Mouse (Mus musculus) MEL (cell line): Measurements from ENCODE around the gene Nup93. TPM values are rescaled to one million over a fixed set of nuclear protein-coding genes. Genes with fewer than 3 reads are reported as not detected.

Source experiments
- DNase-seq: peaks from one replicate; pipeline ENCODE4 v3.0.0; 2011; ENCODE audit warnings: low read depth, low spot score
- H3K27ac ChIP-seq: 2 replicates; pipeline ENCODE4 v1.5.1; 2012; ENCODE audit warnings: low read depth, mild to moderate bottlenecking, control low read depth, low read length, moderate library complexity; ENCODE audit not compliant: control insufficient read depth
- H3K27me3 ChIP-seq, 2 experiments: fragments of 150-350 bp in 1 of 2; sonication (generic) in 1 of 2; 2 replicates each; pipeline ENCODE4 v1.6.1; 2012; ENCODE audit warnings: low read length in 2 of 2, mild to moderate bottlenecking in 2 of 2, improper control_type of control experiment in 1 of 2, moderate library complexity in 1 of 2; ENCODE audit not compliant: insufficient read depth in 2 of 2, control insufficient read depth in 1 of 2
- H3K36me3 ChIP-seq, 2 experiments: 2 replicates each; pipeline ENCODE4 v1.6.1; 2012 to 2014; ENCODE audit warnings: low read length in 2 of 2, improper control_type of control experiment in 1 of 2, inconsistent platforms in 1 of 2, mild to moderate bottlenecking in 1 of 2; ENCODE audit not compliant: insufficient read depth in 2 of 2, control insufficient read depth in 1 of 2
- H3K4me1 ChIP-seq, 2 experiments: fragments of 150-350 bp in 1 of 2; sonication (generic) in 1 of 2; 2 replicates each; pipeline ENCODE4 v1.6.1; 2012; ENCODE audit warnings: low read length in 2 of 2, improper control_type of control experiment in 1 of 2, mild to moderate bottlenecking in 1 of 2; ENCODE audit not compliant: insufficient read depth in 2 of 2, control insufficient read depth in 1 of 2
- H3K4me3 ChIP-seq, 2 experiments: fragments of 150-350 bp in 1 of 2; sonication (generic) in 1 of 2; 2 replicates each; pipeline ENCODE4 v1.5.1; 2012; ENCODE audit warnings: low read depth in 2 of 2, low read length in 2 of 2, mild to moderate bottlenecking in 2 of 2, moderate library complexity in 2 of 2, control low read depth in 1 of 2, improper control_type of control experiment in 1 of 2; ENCODE audit not compliant: control insufficient read depth in 1 of 2, insufficient read depth in 1 of 2
- H3K79me2 ChIP-seq: 2 replicates; pipeline ENCODE4 v1.6.1; 2012; ENCODE audit warnings: mild to moderate bottlenecking, low read length, moderate library complexity; ENCODE audit not compliant: control insufficient read depth, poor library complexity, insufficient read depth
- H3K9ac ChIP-seq: 2 replicates; pipeline ENCODE4 v1.6.1; 2012; ENCODE audit warnings: low read depth, mild to moderate bottlenecking, control low read depth, low read length, moderate library complexity; ENCODE audit not compliant: control insufficient read depth, poor library complexity, severe bottlenecking
- H3K9me3 ChIP-seq: fragments of 150-350 bp; sonication (generic); replicated peaks from 2 replicates; pipeline ENCODE4 v1.6.1; 2012; ENCODE audit warnings: mild to moderate bottlenecking, low read length, improper control_type of control experiment, moderate library complexity; ENCODE audit not compliant: insufficient read depth
- BHLHE40 ChIP-seq: IDR thresholded peaks from 2 replicates; pipeline ENCODE4 v1.6.1; 2012; ENCODE audit warnings: low read depth, mild to moderate bottlenecking, inconsistent platforms, low read length, improper control_type of control experiment, borderline replicate concordance
- CHD2 ChIP-seq: IDR thresholded peaks from 2 replicates; pipeline ENCODE4 v1.6.1; 2011; ENCODE audit warnings: low read length, improper control_type of control experiment
- CTCF ChIP-seq, 3 experiments: IDR thresholded peaks in 2 of 3; conservative IDR thresholded peaks in 1 of 3; 2 replicates each; pipeline ENCODE4 v1.5.1; 2011 to 2012; ENCODE audit warnings: low read length in 3 of 3, low read depth in 2 of 3, mild to moderate bottlenecking in 2 of 3, improper control_type of control experiment in 1 of 3, inconsistent platforms in 1 of 3, mixed read lengths in 1 of 3, moderate library complexity in 1 of 3; ENCODE audit not compliant: control insufficient read depth in 1 of 3, insufficient read depth in 1 of 3, poor library complexity in 1 of 3, severe bottlenecking in 1 of 3
- HCFC1 ChIP-seq: IDR thresholded peaks from 2 replicates; pipeline ENCODE4 v1.6.1; 2012; ENCODE audit warnings: low read depth, mild to moderate bottlenecking, inconsistent platforms, low read length, improper control_type of control experiment, moderate library complexity
- JUND ChIP-seq: IDR thresholded peaks from 2 replicates; pipeline ENCODE4 v1.6.1; 2011; ENCODE audit warnings: low read depth, mild to moderate bottlenecking, improper control_type of control experiment, low read length
- MAFK ChIP-seq: IDR thresholded peaks from 2 replicates; pipeline ENCODE4 v1.6.1; 2011; ENCODE audit warnings: low read depth, mild to moderate bottlenecking, low read length, improper control_type of control experiment, borderline replicate concordance
- MAX ChIP-seq: IDR thresholded peaks from 2 replicates; pipeline ENCODE4 v1.6.1; 2011; ENCODE audit warnings: low read length, improper control_type of control experiment
- MAZ ChIP-seq: IDR thresholded peaks from 2 replicates; pipeline ENCODE4 v1.6.1; 2012; ENCODE audit warnings: low read depth, mild to moderate bottlenecking, inconsistent platforms, low read length, improper control_type of control experiment
- MYB ChIP-seq: IDR thresholded peaks from 2 replicates; pipeline ENCODE4 v1.6.1; 2011; ENCODE audit warnings: mild to moderate bottlenecking, low read depth, low read length, improper control_type of control experiment
- MYC ChIP-seq: IDR thresholded peaks from 2 replicates; pipeline ENCODE4 v1.6.1; 2011; ENCODE audit warnings: low read depth, mild to moderate bottlenecking, low read length, improper control_type of control experiment, moderate library complexity
- NRF1 ChIP-seq: IDR thresholded peaks from 2 replicates; pipeline ENCODE4 v1.6.1; 2014; ENCODE audit warnings: low read depth, mild to moderate bottlenecking, inconsistent platforms, low read length, improper control_type of control experiment, moderate library complexity; ENCODE audit not compliant: poor library complexity, insufficient read depth, severe bottlenecking
- POLR2A ChIP-seq, 2 experiments: IDR thresholded peaks; 2 replicates each; pipeline ENCODE4 v1.6.1; 2011 to 2012; ENCODE audit warnings: low read length in 2 of 2, mild to moderate bottlenecking in 2 of 2, control low read depth in 1 of 2, improper control_type of control experiment in 1 of 2, low read depth in 1 of 2, moderate library complexity in 1 of 2; ENCODE audit not compliant: control insufficient read depth in 1 of 2, insufficient read depth in 1 of 2, poor library complexity in 1 of 2
- SMC3 ChIP-seq: IDR thresholded peaks from 2 replicates; pipeline ENCODE4 v1.6.1; 2011; ENCODE audit warnings: low read depth, low read length, improper control_type of control experiment
- TAL1 ChIP-seq: IDR thresholded peaks from 2 replicates; pipeline ENCODE4 v1.6.1; 2012; ENCODE audit warnings: mild to moderate bottlenecking, inconsistent platforms, low read length, moderate library complexity, mixed read lengths
- TBP ChIP-seq: IDR thresholded peaks from 2 replicates; pipeline ENCODE4 v1.8.0; 2011; ENCODE audit warnings: low read depth, low read length, improper control_type of control experiment
- TCF12 ChIP-seq: IDR thresholded peaks from 2 replicates; pipeline ENCODE4 v1.6.1; 2014; ENCODE audit warnings: low read depth, mild to moderate bottlenecking, inconsistent platforms, low read length, improper control_type of control experiment, moderate library complexity
- USF1 ChIP-seq: IDR thresholded peaks from 2 replicates; pipeline ENCODE4 v1.6.1; 2014; ENCODE audit warnings: low read depth, mild to moderate bottlenecking, inconsistent platforms, low read length, improper control_type of control experiment, moderate library complexity
- USF2 ChIP-seq, 2 experiments: IDR thresholded peaks; 2 replicates each; pipeline ENCODE4 v1.6.1; 2011 to 2012; ENCODE audit warnings: improper control_type of control experiment in 2 of 2, low read length in 2 of 2, borderline replicate concordance in 1 of 2, inconsistent platforms in 1 of 2, low read depth in 1 of 2, mild to moderate bottlenecking in 1 of 2; ENCODE audit not compliant: insufficient read depth in 1 of 2
- ZC3H11A ChIP-seq: IDR thresholded peaks from 2 replicates; pipeline ENCODE4 v1.6.1; 2012; ENCODE audit warnings: low read depth, mild to moderate bottlenecking, inconsistent platforms, low read length, improper control_type of control experiment
- ZKSCAN1 ChIP-seq: IDR thresholded peaks from 2 replicates; pipeline ENCODE4 v1.6.1; 2012; ENCODE audit warnings: low read depth, mild to moderate bottlenecking, inconsistent platforms, low read length, improper control_type of control experiment, moderate library complexity
- polyA plus RNA-seq, 2 experiments: library from polyadenylated mRNA; stranded (reverse) in 1 of 2; unstranded in 1 of 2; fragments of >175 nt in 1 of 2; fragments of >200 nt in 1 of 2; gene quantifications; 2 replicates each; pipeline versions ENCODE4 v1.2.1 to v1.2.4; 2012; ENCODE audit warnings: low replicate concordance in 2 of 2, low read depth in 1 of 2; ENCODE audit not compliant: insufficient read length in 2 of 2, insufficient read depth in 1 of 2, missing spikeins in 1 of 2
- total RNA-seq: library from RNA; depleted of rRNA; stranded (reverse); fragments of 300-350 nt; gene quantifications from 2 replicates; pipeline ENCODE4 v1.2.3, GENCODE M21; 2012

Nup93 gene
- total and polyA plus RNA-seq, 3 experiments: 71.6 to 292 (median 110) TPM

DNA sequence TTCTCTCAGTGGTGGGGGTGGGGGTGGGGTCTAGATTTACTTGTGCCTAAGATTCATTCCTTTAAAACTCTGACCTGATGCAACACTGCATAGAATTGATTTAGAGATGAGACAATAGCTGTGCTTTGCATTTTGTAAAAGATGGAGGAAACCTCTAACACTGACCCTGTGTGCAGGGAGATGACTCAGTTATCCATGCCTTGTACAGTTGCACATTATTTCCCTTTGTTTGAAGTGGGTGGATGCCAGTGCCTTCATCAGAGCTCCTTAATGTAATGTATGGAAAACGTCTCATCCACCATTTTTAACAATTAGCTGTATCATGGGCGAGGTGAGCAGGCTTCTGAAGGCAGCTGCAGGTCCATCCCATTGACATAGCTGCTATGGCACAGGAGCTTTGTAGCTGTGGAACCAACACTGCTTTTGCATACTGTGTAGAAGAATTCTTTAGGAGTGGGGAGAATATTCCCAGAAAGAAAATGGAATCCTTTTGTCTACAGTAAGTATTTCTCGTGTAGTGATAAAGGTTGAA lies 54.1 kb downstream of the Nup93 start:
- H3K4me1 ChIP-seq: no peaks in the 10 kb centered on the region; a peak in 1 of 4 replicates
- DNase-seq: no peak
- H3K9ac ChIP-seq: no peak overlapping the region
- H3K27ac ChIP-seq: no peak overlapping the region
- no peaks in the 10 kb centered on the region; a peak in 2 of 4 replicates for H3K36me3 ChIP-seq
- H3K4me3 ChIP-seq: no peak overlapping the region
- H3K79me2 ChIP-seq: no peaks in the 10 kb centered on the region; the same call in 1 of the 2 replicates
- TF ChIP-seq ZKSCAN1 (no peak), MAX (no peak), TBP (no peak), CTCF (IDR thresholded peaks at IDR 0.05 in 2 of 3, conservative IDR thresholded peaks at IDR 0.05 in 1 of 3; ENCODE audit: control insufficient read depth in 1 of 3, insufficient read depth in 1 of 3, low read depth in 2 of 3, low read length in 3 of 3, poor library complexity in 1 of 3, severe bottlenecking in 1 of 3) (no peak), HCFC1 (no peak), NRF1 (no peak), MAZ (no peak), MYC (no peak), MAFK (no peak), USF2 (IDR thresholded peaks at IDR 0.05; ENCODE audit: borderline replicate concordance in 1 of 2, insufficient read depth in 1 of 2, low read depth in 1 of 2, low read length in 2 of 2) (no peak), USF1 (no peak), ZC3H11A (no peak), POLR2A (IDR thresholded peaks at IDR 0.05; ENCODE audit: control insufficient read depth in 1 of 2, insufficient read depth in 1 of 2, low read depth in 1 of 2, low read length in 2 of 2, poor library complexity in 1 of 2) (no peak), TCF12 (no peak)
- H3K9me3 ChIP-seq: no peaks in the 10 kb centered on the region
- no peaks in the 10 kb centered on the region for H3K27me3 ChIP-seq

DNA sequence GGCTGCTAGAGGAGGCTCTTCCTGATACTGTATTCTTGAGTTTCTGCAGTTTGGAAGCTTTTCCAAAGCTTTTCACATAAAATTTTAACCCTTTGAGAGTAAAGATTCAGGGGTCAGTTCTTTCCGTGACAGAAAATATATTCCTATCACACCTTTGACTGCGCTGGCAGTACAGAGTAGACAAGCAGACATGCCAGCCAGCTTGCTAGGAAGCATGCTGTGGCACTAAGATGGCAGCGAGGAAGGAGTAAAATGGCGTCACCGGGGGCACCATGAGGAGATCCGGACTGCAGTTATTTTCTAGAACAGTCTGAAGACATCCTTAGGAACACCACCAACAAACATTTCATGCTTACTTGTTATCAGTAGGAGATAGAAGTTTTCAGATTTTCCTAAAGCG lies 55.9 kb downstream of the Nup93 start:
- Histone ChIP-seq H3K27me3 (no peaks in the 10 kb centered on the region), H3K9me3 (no peaks in the 10 kb centered on the region), H3K4me3 (no peak overlapping the region), H3K9ac (no peak overlapping the region), H3K79me2 (no peaks in the 10 kb centered on the region; the same call in 1 of the 2 replicates), H3K4me1 (no peaks in the 10 kb centered on the region; a peak in 1 of 4 replicates), H3K27ac (no peak overlapping the region), H3K36me3 (no peaks in the 10 kb centered on the region; a peak in 1 of 4 replicates)
- TF ChIP-seq MAZ: no peak
- TF ChIP-seq CTCF (IDR thresholded peaks at IDR 0.05 in 2 of 3, conservative IDR thresholded peaks at IDR 0.05 in 1 of 3; ENCODE audit: control insufficient read depth in 1 of 3, insufficient read depth in 1 of 3, low read depth in 2 of 3, low read length in 3 of 3, poor library complexity in 1 of 3, severe bottlenecking in 1 of 3): no peak
- TF ChIP-seq JUND: no peak
- TF ChIP-seq ZKSCAN1: no peak
- no peak for TF ChIP-seq BHLHE40
- TF ChIP-seq CHD2: no peak
- no peak for TF ChIP-seq SMC3
- TF ChIP-seq TAL1: no peak
- no peak for TF ChIP-seq POLR2A (IDR thresholded peaks at IDR 0.05; ENCODE audit: control insufficient read depth in 1 of 2, insufficient read depth in 1 of 2, low read depth in 1 of 2, low read length in 2 of 2, poor library complexity in 1 of 2)
- no peak for TF ChIP-seq HCFC1
- TF ChIP-seq MYB: no peak
- no peak for TF ChIP-seq NRF1
- DNase-seq: no peak
